Mouse (Mus musculus) brain, adult 2 months (tissue): ENCODE measurements around the gene Il1rap.

Source experiments
- DNase-seq: peaks from one replicate; pipeline ENCODE4 v3.0.0; 2011; ENCODE audit warnings: low read depth, low spot score

Gene Il1rap

DNA sequence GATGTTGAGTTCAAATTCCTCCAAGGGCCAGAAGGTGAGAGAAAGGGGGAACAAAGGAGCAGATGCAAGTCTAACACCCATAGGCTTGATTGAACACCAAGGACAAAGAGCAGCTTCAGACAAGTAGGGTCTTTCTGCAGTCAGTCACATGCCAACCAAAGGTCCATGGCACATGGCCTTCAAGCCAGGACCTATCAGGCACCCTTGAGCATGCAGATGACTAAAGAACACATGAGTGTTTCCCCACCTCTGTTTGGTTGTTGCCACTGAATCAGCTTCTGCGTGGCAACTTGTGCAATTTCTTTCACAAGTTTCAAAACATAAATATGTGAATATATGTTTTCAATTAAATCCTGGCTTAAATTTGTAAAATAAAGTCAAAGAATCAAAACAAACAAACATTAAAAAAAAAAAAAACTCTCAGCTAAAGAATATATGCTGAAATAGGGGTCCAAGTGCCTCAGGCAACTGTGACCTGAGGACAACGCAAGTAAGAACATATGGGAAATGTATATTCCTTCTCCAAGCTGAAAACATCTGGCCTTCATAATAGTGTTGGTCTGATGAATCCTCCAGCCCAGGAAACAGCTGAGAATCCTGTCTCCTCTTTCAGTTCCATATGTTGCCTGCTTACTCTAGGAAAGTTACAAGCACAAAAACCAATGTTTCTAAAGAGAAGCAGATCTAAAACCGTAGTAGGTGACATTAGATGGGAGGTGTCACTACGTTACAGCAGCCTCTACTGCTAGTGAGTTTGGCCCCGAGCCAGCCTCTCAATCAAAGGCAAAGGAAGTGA, 142.6 kb downstream of the Il1rap start:
- DNase-seq, result peak; percentile 13

DNA sequence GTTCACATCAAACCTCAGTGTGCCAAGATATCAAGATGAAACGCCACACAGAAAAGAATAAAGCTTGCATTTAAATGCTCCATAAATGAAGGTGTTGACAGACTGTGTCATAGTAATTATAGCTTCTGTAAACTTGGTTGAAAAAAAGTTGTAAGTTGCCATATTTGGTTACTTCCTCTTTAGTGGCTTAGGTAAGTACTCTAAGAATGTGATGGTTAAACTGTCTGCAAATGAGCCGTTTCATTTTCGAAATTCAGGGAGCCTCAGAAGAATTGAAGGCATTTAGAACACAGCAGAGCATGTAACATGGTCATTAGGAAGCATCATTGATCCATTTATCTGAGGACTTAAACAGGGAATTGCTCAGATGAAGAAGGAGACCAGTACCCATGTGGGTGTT, 146.6 kb downstream of the Il1rap start:
- no peak for DNase-seq

DNA sequence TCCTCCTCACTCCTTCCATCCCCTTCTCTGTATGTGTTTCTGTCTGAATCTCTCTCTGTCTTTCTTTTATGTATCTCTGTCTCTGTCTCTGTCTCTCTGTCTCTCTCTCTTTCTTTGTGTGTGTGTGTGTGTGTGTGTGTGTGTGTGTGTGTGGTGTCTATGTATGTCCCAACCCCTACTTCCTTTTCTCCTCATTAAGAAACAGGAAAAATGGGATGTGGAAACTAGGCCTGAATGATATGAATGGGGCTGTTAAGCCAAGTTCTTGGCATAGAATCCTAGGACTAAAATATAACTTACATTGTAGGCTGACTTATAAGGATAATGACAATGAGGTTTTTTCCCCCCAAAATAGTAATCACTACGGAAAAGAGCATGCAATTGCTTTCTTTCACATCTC, 149.4 kb downstream of the Il1rap start:
- DNase-seq, result no peak

DNA sequence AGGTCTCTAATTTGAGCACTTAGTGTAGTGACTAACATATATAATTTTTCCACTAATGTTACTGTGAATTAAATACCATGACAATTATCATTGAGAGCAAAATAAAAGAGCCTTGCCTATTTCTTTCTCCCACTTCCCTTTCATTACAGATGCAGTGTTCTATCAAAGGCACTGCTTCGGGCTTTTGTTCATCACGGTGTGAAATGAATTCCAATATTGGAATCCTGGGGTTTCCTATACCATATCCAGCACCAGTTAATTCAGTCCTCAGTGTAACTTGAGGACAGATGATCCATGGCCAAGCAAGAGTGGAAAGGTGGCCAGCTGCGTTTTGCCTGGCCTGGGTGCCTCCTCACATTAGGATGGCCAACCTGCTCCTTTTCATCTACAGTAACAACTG, 151.1 kb downstream of the Il1rap start:
- DNase-seq, result no peak

DNA sequence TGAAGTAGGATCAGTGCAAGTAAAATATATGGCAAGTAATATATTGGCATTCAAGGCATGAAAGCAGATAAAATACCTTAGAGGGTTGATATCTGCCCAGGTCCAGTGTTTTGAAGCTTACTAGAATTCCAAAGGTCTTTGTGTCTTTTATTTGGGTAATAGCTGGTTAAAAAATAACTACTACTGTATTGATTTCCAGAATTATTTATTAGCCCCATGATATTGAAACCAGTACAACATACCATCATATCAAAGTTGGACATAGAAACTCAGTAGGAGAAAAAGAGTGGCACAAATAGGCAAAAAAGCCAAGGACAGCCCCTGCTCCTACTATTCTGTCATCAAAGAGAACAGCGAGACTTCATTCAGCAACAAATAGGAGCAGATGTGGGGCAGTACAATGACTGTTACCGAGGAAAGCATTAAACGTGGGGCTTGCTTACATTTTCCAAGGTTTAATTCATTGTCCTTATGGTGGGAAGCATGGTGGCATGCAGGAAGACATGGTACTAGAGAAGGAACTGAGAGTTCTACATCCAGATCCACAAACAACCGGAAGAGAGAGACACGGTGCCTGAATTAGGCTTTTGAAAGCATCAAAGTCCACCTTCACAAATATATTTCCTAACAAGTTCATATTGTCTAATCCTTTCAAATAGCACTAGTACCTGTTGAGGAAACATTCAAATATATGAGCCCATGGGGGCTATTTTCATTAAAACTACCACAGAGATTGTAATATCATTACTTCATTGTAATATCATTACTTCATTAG, 174.1 kb downstream of the Il1rap start:
- no peak for DNase-seq

DNA sequence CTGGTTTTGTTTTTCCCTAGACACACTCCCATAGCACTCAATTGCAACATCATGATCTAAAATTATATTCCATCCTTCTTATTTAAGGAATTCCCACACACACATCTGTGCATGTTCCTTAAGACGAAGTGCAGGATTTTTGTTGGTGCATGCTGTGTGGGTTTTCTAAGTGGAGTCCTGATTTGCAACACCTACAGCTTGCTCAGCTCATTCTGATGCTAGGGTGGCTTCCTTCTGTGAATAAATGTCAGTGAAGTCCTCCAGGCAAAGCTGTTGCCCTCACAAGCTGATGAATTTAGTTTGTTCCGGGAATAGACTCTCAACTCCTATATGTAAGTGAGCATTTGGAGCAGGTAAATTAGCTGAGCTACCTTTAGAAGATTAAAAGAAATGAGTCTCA, 194.5 kb downstream of the Il1rap start:
- peak; percentile 93 for DNase-seq

DNA sequence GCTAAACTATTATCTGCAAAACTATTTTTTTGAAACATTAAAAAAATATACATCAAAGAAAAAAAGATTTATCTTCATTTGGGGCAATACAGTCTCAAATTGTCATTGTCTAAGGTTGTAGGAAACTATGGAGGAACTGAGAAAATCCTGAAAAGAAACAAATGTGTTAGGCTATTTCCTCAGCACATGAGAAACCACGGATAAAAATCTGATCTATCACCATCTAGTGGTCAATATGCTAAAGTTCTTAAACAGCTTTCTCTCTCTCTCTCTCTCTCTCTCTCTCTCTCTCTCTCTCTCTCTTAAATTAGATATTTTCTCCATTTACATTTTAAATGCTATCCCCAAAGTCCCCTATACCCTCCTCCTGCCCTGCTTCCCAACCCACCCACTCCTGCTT, 195.6 kb downstream of the Il1rap start:
- DNase-seq, result peak; percentile 63
